Mouse (Mus musculus) embryonic fibroblast, embryonic 13.5 days (primary cell): ENCODE results near the gene Gm20388.

Experiments used
- CTCF ChIP-seq: IDR thresholded peaks from 2 replicates; pipeline ENCODE4 v1.5.1; 2011; ENCODE audit warnings: mild to moderate bottlenecking, control low read depth, low read length, moderate library complexity, borderline replicate concordance; ENCODE audit not compliant: insufficient read depth
- POLR2A ChIP-seq: IDR thresholded peaks from 2 replicates; pipeline ENCODE4 v1.6.1; 2011; ENCODE audit warnings: low read depth, mild to moderate bottlenecking, control low read depth, low read length, moderate library complexity

DNA sequence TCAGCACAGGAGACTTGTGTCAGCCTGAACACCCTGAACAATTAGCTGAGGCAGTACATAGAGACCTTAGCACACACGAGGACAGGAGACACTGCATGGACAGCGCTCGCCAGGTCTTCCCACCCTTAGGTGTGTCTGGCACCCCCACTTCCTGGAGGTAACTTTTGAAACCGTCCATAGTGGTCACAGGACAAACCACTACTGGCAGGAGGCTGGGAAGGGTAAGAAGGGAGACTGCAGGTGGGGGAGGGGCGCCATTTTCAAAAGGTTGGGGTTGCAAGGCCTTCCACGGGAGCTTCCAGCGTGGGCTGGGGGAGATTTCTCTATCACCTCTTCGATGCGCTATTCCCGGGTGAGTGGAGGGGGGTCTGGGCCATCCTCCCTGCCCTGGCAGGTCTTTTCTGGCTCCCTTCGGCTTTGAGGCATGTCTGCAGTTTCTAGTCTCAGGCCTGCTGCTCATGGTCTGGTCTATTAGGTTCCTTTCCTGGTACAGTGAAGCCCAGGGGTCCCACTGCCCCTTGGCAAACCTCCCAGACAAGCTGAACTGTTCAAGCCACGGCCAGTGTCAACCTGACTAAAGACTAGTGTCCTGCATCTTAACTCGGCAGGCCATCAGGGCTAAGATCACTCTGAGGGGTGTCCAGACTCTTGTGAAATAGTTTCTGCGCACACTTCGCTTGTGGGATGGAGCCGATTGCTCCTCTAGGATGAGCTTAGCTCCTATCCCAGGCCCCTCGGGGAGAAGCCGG lies 2521.2 kb downstream of the Gm20388 start:
- TF ChIP-seq CTCF (no peak), POLR2A (no peak)
